Mouse (Mus musculus) limb, embryonic 14.5 days (tissue): ENCODE measurements around the gene Cd3eap. TPM values are rescaled to one million over a fixed set of nuclear protein-coding genes. Genes with fewer than 3 reads are reported as not detected.

Experiments used
- ATAC-seq: fragments of 200-750 bp; cut with Nextera tagmentation; 2 replicates; pipeline ENCODE4 v1.8.0; 2017; ENCODE audit warnings: low read depth, moderate number of reproducible peaks, moderate TSS enrichment; ENCODE audit not compliant: low FRiP score
- DNase-seq: peaks from one replicate; pipeline ENCODE4 v3.0.0-alpha.2; 2015; ENCODE audit warnings: low spot score
- H3K27ac ChIP-seq: fragments of 300-500 bp; sonication (generic); replicated peaks from 2 replicates; pipeline ENCODE4 v1.5.1; 2014; ENCODE audit warnings: low read depth, mild to moderate bottlenecking, low read length, moderate library complexity, mixed read lengths
- H3K27me3 ChIP-seq: fragments of 300-500 bp; sonication (generic); 2 replicates; pipeline ENCODE4 v1.6.1; 2014; ENCODE audit warnings: low read length, mixed read lengths; ENCODE audit not compliant: control insufficient read depth, insufficient read depth
- H3K36me3 ChIP-seq: fragments of 300-500 bp; sonication (generic); 2 replicates; pipeline ENCODE4 v1.6.1; 2014; ENCODE audit warnings: mild to moderate bottlenecking, low read length, moderate library complexity, mixed read lengths; ENCODE audit not compliant: control insufficient read depth, insufficient read depth
- H3K4me1 ChIP-seq: fragments of 300-500 bp; sonication (generic); 2 replicates; pipeline ENCODE4 v1.6.1; 2014; ENCODE audit warnings: antibody characterized with exemption, low read length, mixed read lengths; ENCODE audit not compliant: control insufficient read depth, insufficient read depth
- H3K4me2 ChIP-seq: fragments of 300-500 bp; sonication (generic); replicated peaks from 2 replicates; pipeline ENCODE4 v1.6.1; 2014; ENCODE audit warnings: low read depth, mild to moderate bottlenecking, low read length, moderate library complexity; ENCODE audit not compliant: severe bottlenecking
- H3K4me3 ChIP-seq: fragments of 300-500 bp; sonication (generic); replicated peaks from 2 replicates; pipeline ENCODE4 v1.5.1; 2014; ENCODE audit warnings: low read length
- H3K9ac ChIP-seq: fragments of 300-500 bp; sonication (generic); 2 replicates; pipeline ENCODE4 v1.6.1; 2014; ENCODE audit warnings: mild to moderate bottlenecking, low read depth, low read length, moderate library complexity; ENCODE audit not compliant: severe bottlenecking
- H3K9me3 ChIP-seq: fragments of 300-500 bp; sonication (generic); 2 replicates; pipeline ENCODE4 v1.6.1; 2016; ENCODE audit warnings: low read length; ENCODE audit not compliant: control insufficient read depth
- POLR2A ChIP-seq: fragments of 200-500 bp; IDR thresholded peaks from 2 replicates; pipeline ENCODE4 v1.8.0; 2012; ENCODE audit warnings: inconsistent platforms, mild to moderate bottlenecking, moderate library complexity, borderline replicate concordance; ENCODE audit not compliant: insufficient read depth, insufficient read length; ENCODE audit errors: extremely low read depth
- whole genome bisulfite sequencing: fragments of 180-500 bp; shearing (Covaris S2); extraction: QIAGEN DNeasy Blood & Tissue Kit; methylation state at CpG from one replicate; pipeline ENCODE4 v1.1.7; 2014; 5-methylcytosine and 5-hydroxymethylcytosine counted together
- polyA plus RNA-seq, 2 experiments: library from polyadenylated mRNA; depleted of rRNA in 1 of 2; stranded (reverse) in 1 of 2; unstranded in 1 of 2; fragments of >200 nt; fragmentation: Nextera tagmentation in 1 of 2; extraction: Ambion mirVana in 1 of 2; gene quantifications; 2 replicates each; pipeline versions ENCODE4 v1.2.1 to v1.2.3; 2012 to 2014

The Cd3eap gene
- polyA plus RNA-seq, 2 experiments, result 19.4 to 25.2 TPM

- no peak overlapping the region for H3K4me3 ChIP-seq
- no peak for ATAC-seq
- H3K4me1 ChIP-seq, result no peaks in the 10 kb centered on the region; the same call in 1 of the 2 replicates
- H3K9me3 ChIP-seq, result peaks cover 6% of the 10 kb centered on the region
- H3K27me3 ChIP-seq, result peaks cover 32% of the 10 kb centered on the region
- TF ChIP-seq POLR2A, result no peak
- no peak overlapping the region for H3K9ac ChIP-seq
- WGBS, result 80% methylated on average over 4 of the region's 4 CpGs
- H3K36me3 ChIP-seq, result no peaks in the 10 kb centered on the region
- DNase-seq, result no peak
- H3K27ac ChIP-seq, result no peak overlapping the region
- H3K4me2 ChIP-seq, result no peak overlapping the region
Measured at GRCm38 (mm10) chr7:19400946-19401345, 41.7 kb upstream of the Cd3eap start.

- WGBS, result 2% methylated on average over 27 of the region's 27 CpGs
- ATAC-seq, result 0 out of 2 replicates have a peak, but pooled peaks have one; percentile 18
- no peak overlapping the region for H3K27ac ChIP-seq
Measured at GRCm38 (mm10) chr7:19399496-19400280, 40.4 kb upstream of the Cd3eap start.

GRCm38 (mm10) chr7:19394484-19394883 lies 35.2 kb upstream of the Cd3eap start:
- Histone ChIP-seq H3K9ac (no peak overlapping the region), H3K4me2 (no peak overlapping the region), H3K27ac (no peak overlapping the region), H3K4me3 (no peak overlapping the region), H3K36me3 (peaks cover 63% of the 10 kb centered on the region), H3K9me3 (no peaks in the 10 kb centered on the region), H3K4me1 (no peaks in the 10 kb centered on the region; the same call in 1 of the 2 replicates), H3K27me3 (no peaks in the 10 kb centered on the region)
- WGBS, result 86% methylated on average over 8 of the region's 8 CpGs
- DNase-seq (no peak), ATAC-seq (no peak)
- TF ChIP-seq POLR2A, result no peak

More at GRCm38 (mm10) chr7:19399496-19400280, 40.4 kb upstream of the Cd3eap start:
- DNase-seq, result no peak
- H3K4me3 ChIP-seq, result peak overlapping the region; percentile 26
- H3K9me3 ChIP-seq, result peaks cover 6% of the 10 kb centered on the region
- peak overlapping the region; percentile 45; the same call in 1 of the 2 replicates for H3K9ac ChIP-seq
- peaks cover 12% of the 10 kb centered on the region for H3K36me3 ChIP-seq
- TF ChIP-seq POLR2A, result no peak
- H3K4me1 ChIP-seq, result no peaks in the 10 kb centered on the region; the same call in 1 of the 2 replicates
- H3K4me2 ChIP-seq, result peak overlapping the region; percentile 52
- peaks cover 25% of the 10 kb centered on the region for H3K27me3 ChIP-seq

- H3K4me1 ChIP-seq, result no peaks in the 10 kb centered on the region
- DNase-seq (peak; percentile 20), ATAC-seq (peak; percentile 32; the same call in 1 of the 2 replicates)
- no peak overlapping the region for H3K4me3 ChIP-seq
- peaks cover 96% of the 10 kb centered on the region for H3K36me3 ChIP-seq
- WGBS, result 87% methylated on average over 9 of the region's 10 CpGs
- H3K9me3 ChIP-seq, result no peaks in the 10 kb centered on the region
- H3K27ac ChIP-seq, result no peak overlapping the region
- no peak overlapping the region for H3K4me2 ChIP-seq
- H3K9ac ChIP-seq, result no peak overlapping the region
- H3K27me3 ChIP-seq, result no peaks in the 10 kb centered on the region
- TF ChIP-seq POLR2A, result no peak
Measured at GRCm38 (mm10) chr7:19388699-19389413, 29.6 kb upstream of the Cd3eap start.

- peaks cover 50% of the 10 kb centered on the region for H3K36me3 ChIP-seq
- 90% methylated on average over 9 of the region's 9 CpGs for WGBS
- H3K4me3 ChIP-seq, result no peak overlapping the region
Measured at GRCm38 (mm10) chr7:19383708-19384107, 24.4 kb upstream of the Cd3eap start.

More at GRCm38 (mm10) chr7:19383708-19384107, 24.4 kb upstream of the Cd3eap start:
- Histone ChIP-seq H3K4me2 (no peak overlapping the region), H3K9ac (no peak overlapping the region), H3K4me1 (0 out of 2 replicates have a peak, but pooled peaks cover 4% of the 10 kb centered on the region), H3K27ac (no peak overlapping the region), H3K9me3 (no peaks in the 10 kb centered on the region), H3K27me3 (no peaks in the 10 kb centered on the region)
- ATAC-seq, result no peak
- TF ChIP-seq POLR2A, result no peak
- DNase-seq, result no peak
